Mouse (Mus musculus): ENCODE results near the gene Fam118a.
"Not testable (repeated sequence)": the region's sequence is repeated elsewhere in the genome, so short reads cannot be mapped to it uniquely, and the experiment has no call there.

Fam118a gene

DNA sequence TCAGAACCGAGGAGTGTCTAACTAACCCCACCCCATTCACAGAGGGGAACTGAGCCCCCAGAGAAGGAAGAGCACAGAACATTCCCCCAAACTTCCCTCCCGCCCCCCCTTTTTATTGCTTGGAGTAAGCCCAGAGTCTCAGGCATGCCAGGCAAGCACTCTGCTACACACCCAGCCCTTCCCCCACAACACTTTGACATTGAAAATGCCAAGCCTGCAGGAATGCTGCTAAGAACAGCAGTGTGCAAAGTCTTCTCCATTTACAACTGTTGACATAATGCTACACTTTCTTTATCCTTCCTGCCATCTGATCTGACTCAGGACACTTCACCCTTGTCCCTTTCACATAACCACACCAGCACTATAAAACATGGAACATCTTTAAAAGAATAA lies 16.1 kb upstream of the Fam118a start:
- DNase-seq = peak; percentile 46 to 49

DNA sequence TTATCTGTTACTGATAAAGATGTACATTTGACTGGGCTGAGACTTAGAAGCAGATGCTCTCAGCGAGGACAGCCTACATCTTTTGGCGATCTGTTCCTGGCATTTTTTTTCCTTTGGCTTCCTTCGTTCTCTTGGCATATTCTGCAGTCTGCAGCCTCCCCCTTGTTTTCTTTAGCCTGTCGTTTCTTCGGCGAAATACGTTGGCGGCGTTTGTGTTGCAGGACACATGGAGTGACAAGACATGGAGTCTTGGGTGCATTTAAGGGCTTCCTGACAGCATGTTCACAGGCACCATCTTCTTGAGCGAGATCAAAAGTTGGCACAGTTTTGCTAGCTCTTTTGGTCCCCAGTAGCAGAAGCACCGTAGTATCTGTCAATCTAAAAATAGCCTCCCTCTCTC lies 13.0 kb upstream of the Fam118a start:
- DNase-seq = peak; percentile 28 to 39

DNA sequence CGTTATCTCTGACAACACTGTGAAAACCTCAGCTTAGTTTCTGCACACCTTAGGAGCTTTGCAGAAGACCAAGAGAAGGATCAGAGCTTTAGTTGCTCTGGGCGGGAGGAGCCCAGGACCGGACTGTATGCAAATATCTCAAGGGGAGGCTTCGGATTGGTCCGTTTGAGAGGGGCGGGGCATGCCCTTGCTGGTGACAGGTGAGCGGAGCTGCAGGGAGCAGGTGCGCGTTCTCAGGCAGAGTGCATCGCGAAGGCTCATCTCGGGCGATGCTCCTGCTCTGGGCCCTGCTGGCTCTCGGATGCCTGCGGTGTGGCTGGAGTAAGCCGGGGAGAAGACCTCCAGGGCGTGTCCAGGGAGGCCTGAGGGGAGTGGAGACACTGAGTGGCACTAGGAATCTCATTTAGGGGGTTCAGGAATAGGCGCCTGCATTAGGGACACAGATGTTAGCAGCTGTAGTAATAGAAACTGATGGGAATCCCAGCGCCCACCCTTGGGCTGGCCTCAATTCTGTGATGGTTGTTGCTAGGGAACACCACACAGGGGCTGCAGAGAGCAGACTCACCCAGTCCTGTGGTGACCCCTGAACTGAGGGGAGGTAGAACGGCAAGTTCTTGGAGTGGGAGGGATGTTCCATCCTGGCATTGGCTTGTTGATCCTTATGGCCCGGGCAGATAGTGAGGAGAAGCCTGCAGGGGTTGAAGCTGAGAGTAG lies 11.6 kb upstream of the Fam118a start, which contains the start of gene Upk3a:
Gene Upk3a, plus strand, starts transcription at position 191 of the 714 bp plus-strand sequence.
- peak; percentile 67 for DNase-seq

DNA sequence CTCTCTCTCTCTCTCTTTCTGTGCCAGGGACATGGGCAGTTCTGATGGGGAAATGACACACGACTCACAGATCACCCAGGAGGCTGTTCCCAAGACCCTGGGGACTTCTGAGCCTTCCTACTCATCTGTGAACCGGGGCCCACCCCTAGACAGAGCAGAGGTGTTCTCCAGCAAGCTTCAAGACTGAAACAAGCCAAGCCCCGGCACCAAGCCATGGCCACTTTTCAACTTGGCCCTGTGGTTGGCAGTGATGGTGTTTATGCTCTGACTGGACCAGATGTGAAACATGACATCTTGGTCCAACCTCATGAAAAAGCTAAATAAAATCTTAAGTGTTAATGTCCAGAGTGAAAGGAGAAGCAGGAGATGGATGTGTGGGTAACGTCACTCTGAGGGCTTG lies 6.5 kb upstream of the Fam118a start:
- peak in 1 of 2 experiments; percentile 65 for DNase-seq

DNA sequence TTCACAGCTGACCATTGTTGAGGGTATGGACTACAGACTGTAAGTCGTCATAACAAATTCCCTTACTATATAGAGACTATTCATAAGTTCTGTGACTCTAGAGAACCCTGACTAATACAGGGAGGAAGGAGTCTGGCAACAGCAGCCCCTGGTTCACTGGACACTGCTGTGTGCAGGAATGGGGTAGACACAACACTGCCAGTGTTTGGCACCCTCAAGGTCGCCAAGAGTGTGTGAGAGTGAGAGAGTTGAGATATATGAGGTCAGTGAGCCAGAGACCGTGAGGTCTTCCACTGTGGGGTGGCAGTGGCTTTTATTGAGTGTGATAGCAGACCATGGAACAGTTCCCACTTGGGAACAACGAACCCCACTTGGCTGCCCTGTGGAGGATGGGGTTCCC lies 2.6 kb upstream of the Fam118a start:
- no peak for DNase-seq

DNA sequence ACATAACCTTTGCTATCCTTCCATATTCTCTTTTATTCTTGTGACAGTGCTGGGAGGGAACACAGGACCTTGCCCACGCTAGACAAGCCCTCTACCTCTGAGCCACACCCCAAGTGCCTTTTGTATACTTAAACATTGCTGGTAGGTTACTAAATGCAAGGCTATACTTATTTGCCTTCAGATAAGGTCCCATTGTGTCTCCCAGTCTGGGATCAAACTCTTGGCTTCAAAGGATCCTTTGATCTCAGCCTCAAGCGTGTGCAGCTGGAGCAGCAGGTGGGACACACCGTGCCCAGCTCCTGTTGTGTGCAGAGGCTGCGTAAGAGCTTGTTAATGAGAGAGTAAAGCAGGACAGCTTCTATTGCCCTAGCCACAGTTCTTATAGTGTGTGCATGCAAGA lies 1.0 kb upstream of the Fam118a start:
- DNase-seq = no peak

DNA sequence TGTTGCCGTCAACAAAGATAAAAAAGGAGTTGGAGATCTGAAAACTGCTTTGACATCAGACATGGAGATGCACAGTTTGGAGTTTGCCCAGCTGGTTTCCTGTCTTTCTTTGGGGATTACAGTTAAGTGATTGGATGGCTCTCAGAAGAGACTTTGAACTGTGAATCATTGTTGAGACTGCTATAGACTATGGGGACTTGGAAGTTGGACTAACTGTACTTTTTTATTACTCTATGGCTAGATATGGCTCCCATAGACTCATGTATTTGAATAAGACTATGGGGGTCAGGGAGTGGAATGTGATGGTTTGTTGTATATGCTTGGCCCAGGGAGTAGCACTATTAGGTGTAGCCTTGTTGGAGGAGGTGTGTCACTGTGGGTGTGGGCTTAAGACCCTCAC lies 1.9 kb downstream of the Fam118a start:
- DNase-seq = not testable (repeated sequence)

DNA sequence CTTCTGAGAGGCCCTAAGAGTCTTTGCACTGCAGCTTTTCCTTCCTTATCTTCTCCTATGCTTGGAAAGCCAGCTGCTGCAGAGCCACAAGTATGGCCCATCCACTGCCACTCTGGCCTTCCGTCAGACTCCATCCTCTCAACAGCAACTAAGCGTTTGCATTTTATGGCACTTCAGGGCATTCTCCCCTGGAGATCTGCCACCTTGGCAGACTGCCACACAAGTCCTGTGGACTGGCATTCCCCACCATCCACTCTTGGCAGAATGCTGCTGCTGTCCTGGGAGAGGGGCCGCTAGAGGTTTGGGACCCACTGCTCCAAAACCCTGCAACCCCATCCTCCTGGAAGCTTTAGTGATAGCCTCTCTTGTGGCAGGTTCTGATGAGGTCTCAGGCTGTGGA lies 3.1 kb downstream of the Fam118a start:
- peak; percentile 52 to 63 for DNase-seq

DNA sequence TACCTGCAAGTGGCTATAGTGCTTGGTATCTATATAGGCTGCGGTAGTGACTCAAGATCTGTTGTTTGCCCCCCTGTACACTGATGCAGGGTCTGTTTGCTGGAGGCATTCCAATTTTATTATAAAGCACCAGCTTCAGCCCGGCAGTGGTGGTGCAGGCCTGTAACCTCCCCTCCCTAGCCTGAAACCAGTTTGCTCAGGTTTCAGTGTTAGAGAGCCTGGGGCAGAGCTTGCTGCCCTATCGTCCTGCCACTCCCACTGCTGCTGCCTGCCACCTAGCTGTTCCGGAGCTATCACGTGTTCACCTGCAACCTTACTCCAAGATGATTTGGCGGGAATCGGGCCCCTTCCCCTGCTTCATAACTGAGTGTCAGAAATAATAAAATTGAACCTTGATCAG lies 5.2 kb downstream of the Fam118a start:
- DNase-seq = peak; percentile 24 to 52

DNA sequence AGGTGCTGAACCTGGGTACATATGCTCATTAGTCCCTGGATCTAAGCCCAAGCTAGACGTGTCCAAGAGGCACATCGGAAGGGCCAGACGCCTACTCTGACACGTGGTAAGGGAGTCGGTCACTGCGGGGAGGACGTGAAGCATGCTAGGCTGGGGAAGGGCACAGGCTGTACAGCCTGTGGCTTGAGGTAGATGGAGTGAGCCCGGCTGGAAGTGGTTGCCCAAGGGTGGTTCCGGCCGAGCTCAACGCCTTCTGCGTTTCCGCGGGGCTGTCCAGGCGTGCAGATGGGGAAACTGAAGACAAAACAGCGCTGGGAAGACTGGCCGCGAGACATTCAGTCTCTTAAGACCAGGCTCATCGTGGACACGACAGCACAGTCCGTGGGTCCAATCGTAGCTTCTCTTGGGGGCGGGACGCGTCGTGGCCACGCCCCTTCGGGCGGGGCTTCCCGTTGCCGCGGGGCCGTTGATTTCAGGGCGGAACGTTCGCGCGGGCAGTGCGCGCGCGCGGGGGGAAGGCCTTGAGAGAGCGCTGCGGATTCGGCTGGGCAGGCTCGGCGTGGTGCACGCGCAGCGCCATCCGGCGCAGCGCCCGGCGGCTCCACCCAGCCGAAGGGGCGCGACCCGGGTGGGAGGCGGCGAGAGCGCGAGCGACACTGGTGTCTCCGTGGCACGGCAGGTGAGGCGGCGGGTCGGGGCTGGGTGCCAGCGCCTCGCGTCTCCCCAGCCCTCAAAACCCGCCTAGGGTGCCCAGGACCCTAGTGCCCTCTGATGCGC lies 8.0 kb downstream of the Fam118a start:
- DNase-seq = peak; percentile 98 to 99

DNA sequence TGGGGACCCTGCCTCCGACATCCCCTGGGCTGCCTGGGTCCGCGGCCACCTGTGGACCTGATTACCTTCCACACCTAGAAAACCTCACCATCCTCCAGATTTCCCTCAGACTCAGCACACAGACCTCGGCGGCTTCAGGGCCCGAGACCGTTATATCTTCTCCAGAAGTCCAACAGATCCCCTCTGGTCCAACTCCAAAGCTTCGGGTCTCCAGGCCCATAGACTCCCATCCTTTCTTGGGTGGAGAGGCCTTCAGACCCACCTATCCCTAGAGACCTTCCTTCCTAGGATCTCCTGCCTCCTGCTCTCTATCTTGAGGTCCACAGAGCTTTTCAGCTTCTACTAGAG lies 8.6 kb downstream of the Fam118a start:
- DNase-seq = no peak

DNA sequence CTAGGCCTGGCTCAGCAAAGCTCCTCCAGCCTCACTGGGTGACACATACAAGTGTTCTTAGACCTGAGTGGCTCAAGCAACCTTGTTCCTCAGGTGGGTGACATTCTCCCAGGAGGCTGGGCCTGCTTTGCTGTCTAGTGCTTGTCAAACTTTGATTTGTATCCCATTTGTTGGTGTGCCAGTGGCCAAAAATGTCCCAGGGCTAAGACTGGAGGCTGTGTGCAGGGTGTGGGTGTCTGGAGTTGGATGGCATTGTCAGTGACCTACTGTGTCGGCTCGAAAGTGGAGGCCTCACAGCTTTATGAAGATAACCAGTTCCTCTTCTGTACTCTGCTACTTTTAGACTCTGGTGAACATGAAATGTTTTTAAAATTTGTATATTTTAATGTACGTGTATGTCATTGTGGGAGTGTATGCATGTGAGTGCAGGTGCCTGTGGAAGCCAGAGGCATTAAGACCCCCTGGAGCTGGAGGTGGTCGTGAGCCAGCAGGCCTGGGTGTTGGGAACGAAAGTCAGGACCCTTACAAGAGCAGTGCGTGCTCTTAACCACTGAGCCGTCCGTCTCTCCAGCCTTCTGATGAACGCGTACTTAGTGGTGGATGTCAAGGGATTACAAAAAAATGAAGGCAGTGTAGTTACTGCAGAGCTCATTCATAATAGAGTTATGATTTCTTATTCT lies 12.9 kb downstream of the Fam118a start:
- DNase-seq = peak in 1 of 2 experiments; percentile 23

DNA sequence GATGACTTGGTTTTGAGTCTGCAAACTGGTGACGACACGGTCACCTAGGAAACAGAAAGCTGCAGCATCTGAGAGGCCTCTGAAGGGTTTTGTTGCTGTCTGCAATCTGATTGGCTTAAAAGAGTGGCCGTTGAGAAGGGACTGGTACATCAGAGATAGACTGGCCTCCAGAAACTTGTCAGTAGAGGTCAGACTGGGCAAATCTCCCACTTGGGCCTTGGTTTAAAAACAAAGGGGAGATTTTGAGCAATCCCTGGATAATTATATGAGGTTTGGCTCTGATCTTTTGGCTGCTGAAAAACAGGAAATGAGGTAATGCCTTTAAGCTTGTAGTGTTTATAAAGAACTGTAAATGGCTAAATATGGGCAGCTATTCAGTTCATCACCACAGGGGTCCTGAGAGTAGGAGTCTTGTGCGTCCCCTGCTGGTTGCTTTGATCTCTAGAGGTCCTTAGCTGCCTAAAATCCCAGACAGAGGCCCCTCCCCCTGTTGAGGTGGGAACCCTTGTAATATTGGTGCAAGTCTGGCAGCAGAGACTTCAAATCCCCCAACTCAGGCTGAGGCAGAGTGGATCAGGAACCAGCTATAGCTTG lies 13.7 kb downstream of the Fam118a start:
- peak; percentile 83 to 87 for DNase-seq

DNA sequence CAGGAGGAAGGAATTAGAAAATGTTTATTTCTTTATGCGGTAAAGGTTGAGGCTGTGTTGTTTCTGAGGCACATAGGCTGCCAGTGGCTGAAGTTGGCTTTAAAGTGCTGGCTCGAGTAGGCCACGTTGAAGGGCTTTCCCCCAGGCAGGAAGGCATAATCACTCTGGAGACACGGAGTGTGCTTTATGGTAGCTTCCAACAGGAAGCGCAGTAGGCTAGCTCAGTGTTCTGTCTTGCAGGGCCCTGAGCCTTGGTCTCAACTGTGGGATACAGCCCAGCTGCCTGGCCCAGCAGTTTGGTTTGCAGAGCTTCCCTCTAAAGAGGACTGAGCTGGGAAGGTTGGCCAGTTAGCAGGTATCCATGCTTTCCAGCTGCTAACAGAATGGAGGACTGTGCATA lies 14.4 kb downstream of the Fam118a start:
- DNase-seq = no peak

DNA sequence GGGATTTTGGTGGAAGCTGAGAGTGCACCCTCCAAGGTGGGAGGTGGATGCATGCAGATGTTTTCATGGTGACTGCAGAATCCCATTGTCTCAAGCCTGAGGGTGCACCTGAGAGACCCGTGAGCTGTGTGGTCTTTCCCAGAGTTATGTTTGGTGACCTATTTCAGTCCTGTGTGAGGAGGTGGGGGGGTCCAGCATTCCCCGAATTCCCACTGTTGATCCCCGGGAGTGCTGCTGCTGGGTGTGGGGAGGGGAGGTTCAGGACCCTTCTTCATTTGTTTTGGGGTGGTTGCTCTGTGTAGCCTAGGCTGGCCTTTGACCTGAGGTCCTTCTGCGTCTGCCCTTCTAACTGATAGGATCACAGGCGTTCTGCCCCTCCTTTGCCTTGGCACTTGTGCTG lies 15.0 kb downstream of the Fam118a start:
- DNase-seq = no peak

DNA sequence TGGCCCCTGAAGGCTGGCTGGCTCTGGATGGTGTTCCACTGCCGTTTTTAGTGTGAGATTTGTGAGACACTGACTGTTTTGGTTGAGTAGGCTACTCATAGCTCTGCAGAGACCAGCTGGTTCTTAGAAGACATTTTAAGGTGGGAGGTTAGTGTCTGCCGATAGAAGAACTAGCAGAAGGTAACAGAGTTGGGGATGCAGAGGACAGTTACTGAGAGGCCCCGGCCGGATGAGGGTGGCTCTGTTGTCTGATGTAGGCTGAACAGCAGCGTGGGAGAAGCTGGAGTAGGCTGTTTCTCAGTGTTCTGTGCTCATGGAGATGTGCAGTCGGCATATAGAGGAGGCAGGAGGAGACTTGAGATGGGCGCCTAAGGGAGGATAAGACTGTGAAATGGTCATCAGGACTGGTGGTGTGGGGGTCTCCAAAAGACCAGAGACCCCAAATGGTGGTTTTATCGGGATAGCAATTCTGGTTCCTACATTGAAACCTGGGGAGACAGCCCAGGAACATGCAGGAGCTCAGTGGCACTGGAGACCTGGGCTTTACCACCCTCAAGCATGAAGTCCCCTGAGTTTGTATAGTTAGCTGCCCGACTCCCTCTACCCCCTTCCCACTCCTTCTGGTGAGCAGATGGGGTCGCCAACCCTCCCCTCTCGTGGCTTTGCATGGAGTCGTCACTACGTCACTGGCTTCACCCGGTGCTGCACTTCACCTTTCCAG lies 17.6 kb downstream of the Fam118a start:
- no peak for DNase-seq

DNA sequence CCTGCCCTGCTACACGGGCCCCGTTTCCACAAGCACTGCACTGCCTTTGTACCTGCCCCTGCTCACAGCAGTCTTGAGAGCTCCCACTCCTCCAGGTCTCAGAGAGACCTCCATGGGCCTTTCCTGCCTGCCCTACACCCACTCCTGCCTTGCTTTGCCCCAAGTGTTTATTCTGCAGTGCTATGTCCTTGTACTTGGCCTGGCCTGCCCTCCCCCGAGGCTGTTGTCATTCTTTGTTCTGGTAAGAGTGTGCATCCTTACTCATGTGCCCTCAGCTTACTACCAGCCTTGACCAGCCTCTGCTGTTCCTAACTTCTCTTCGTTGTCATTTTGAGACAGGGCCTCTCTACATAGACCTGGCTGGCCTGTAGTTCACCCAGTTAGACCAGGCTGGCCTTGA lies 19.1 kb downstream of the Fam118a start:
- no peak for DNase-seq

DNA sequence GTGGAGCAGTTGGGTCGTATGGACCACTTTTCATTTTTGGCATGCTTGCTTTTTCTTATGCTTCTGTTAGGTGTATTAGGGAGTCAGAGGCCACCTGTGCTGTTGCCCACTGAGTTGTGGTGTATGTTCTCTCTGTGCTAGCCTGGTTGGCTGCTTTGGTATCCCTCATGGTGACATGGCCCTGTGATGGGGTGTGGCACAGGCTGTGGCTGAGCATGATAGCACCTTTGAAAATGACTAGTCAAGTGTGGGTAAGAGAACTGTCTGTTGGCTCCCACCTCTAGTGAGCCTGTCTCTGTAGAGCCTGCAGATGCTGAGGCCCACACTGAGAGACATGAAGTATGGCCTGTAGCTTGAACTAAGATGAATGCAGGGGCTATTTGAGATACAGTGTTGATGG lies 21.0 kb downstream of the Fam118a start:
- DNase-seq = no peak

DNA sequence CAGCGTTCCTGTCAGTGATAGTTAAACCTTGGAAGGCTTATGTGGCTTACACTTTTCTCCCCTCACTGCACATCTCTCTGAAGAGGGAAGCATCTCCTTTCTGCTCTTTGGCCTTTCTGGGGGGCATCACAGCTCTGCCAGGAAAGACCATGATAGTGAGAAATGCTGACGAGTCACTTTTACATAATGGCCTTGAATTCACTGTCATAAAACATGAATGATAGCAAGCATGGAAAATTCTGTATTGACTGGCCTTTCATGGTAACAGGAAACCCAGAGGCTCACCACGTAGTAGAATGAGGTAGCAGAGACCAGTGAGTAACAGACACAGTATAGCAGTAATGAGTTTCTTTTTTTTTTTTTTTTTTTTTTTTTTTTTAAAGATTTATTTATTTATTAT lies 25.4 kb downstream of the Fam118a start:
- DNase-seq = no peak

DNA sequence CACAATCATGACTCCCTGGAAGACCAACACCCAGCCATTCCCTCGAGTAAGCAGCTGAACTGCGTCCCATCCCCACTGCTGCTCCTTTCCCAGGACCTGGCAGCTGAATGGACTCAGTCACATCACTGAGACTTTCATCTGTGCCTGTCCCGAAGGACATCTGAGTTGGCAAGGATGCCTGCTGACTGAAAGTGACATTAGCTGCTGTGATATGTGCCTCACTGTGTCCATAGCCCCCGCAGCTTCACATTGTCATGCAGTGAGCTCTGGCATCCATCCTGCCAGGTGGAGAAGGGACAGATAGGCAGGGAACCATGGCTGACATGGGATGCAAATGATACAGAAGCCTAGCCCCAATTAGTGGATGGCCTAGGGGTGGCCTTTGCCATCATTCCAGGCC lies 26.4 kb downstream of the Fam118a start:
- DNase-seq = no peak

DNA sequence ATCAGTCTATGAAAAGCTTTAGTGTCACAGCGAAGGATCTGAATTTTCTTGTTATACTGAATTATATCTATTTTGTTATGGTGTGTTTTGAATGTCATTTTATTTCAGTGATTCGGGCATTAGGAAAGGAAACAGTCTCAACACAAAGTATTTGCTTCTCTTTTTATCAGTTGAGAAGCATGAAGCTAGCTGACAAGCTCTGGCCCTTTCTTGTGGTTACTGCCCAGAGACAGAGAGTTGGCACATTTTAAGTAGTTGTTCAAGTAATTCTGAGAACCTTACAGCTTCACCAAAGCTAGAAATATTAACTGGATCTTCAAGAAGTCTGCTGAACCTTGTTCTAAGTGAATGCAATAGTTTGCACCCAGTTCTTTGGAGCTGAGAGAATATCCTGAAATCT lies 34.7 kb downstream of the Fam118a start:
- no peak for DNase-seq

DNA sequence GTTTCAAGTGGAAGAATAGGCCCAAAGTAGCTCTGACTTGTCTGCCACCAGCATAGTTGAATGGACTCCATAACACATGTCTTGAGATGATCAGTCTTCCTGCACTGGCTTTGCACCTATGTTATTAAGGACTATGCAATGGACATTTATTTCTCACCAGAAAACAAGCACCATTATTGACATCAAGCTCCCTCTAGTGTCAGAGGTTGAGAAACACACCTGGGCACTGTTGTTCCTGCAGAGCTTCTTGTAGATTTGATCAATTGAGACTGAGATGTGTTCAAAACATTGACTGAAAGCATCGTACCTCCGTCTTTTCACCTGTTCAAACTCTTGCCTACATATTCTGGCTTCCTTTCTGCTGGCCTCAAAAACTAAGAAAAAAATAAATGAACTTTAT lies 41.8 kb downstream of the Fam118a start:
- DNase-seq = peak in 1 of 2 experiments; percentile 39

DNA sequence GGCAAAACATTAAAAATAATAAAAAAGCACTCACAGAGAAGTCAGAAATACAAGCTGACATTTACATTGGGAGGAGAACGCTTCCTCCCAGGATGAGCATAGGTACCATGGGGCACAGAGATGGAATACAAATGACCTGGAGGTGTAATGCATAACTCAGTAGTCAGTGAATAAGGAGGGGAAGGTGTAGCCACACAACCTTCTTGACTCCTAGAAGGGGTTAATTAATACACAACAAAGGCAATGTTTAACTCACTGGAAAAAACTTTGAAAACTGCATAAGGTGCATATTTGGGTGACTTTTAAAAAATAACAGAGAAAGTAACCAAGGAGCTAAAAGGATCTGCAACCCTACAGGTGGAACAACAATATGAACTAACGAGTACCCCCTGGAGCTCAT lies 43.9 kb downstream of the Fam118a start:
- no peak for DNase-seq
